Mouse (Mus musculus): ENCODE data around the gene Ccn1.

GRCm38 (mm10) chr3:145602410-145603206 is 47.2 kb downstream of the Ccn1 start:
- TF ChIP-seq CTCF (IDR thresholded peaks at IDR 0.05; ENCODE audit: insufficient read depth, low read depth, low read length) (no peak), POLR2A (IDR thresholded peaks at IDR 0.05; ENCODE audit: insufficient read depth, low read depth, low read length) (no peak)
